Mouse (Mus musculus) cortical plate, adult 2 months (tissue): ENCODE data around the gene Apba3.

Experiments used
- CTCF ChIP-seq: fragments of 200-500 bp; IDR thresholded peaks from 2 replicates; pipeline ENCODE4 v1.5.1; 2011; ENCODE audit warnings: mild to moderate bottlenecking, control low read depth, low read length; ENCODE audit not compliant: insufficient read depth; ENCODE audit errors: extremely low read depth
- POLR2A ChIP-seq: fragments of 200-500 bp; IDR thresholded peaks from 2 replicates; pipeline ENCODE4 v1.6.1; 2011; ENCODE audit warnings: mild to moderate bottlenecking, low read length, control low read depth; ENCODE audit not compliant: insufficient read depth; ENCODE audit errors: extremely low read depth

- TF ChIP-seq POLR2A, result no peak
- no peak for TF ChIP-seq CTCF
Measured at GRCm38 (mm10) chr10:81234206-81234605, 32.6 kb upstream of the Apba3 start.
